Mouse (Mus musculus) 3T3-L1 (cell line): ENCODE measurements around the gene Anxa2.

Source experiments
- DNase-seq: peaks from one replicate; pipeline ENCODE4 v3.0.0-alpha.2; 2015; ENCODE audit warnings: low read depth, low spot score

Gene Anxa2

DNA sequence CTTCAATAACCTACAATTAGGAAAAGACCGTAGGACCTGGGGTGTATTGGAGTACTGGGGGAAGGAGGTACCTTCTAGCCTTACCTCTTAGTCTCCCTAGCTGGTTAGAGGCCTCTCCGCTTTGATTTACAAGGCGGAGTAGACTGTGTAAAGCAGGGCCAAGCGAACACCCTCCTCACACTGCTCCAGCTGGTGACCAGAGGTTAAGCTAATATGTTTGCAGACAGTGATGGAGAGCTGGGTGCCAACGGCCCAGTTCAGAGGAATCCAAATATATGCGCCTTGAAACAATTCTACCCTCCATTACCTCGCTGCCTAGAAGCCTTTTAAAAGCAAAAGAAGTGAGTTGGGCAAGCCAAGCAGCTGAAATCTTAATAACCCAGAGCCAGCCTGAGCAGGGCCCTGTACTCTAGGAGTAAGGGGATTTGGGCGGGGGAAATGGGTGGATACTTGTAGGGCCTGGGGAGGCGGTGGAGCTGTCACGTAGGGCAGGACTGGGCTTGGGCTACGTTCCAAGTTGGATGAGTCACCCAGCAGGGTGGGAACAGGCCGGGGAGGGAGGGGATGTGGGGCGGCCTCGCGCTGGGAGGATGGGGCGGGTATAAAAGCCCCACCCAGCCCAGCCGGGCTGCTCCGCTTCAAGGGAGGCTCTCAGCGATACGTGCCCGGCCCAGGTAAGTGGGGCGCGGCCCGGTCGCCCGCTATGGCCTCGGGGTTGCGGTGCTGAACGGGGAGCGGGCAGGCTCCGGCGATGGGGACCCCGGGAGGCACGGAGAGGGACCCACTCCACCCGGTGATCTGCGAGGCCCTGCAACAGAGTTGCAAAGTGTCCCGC lies at the start of gene Anxa2:
Gene Anxa2 (plus strand): TSS at position 555 of the 835 bp plus-strand sequence.
- peak; percentile 95 for DNase-seq

- DNase-seq, result no peak
Observed at GRCm38 (mm10) chr9:69404671-69405070, 48.7 kb upstream of the Anxa2 start.

DNA sequence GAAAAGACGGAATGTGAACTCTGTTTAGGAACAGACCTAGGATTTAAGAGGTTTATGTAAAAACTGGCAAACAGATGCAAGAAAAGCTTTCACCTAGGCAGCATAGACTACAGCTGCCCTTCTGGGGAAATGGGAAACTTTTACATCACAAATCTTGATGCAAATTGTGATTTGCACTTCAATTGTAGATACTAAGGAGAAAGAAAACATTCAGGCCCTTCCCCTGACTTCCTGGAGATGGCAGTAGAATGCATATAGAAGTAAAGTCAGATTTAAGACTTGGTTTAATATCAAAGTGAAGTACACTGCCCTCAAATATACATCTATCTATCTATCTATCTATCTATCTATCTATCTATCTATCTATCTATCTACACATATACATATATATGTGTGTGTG lies 33.9 kb upstream of the Anxa2 start:
- DNase-seq, result peak; percentile 61

GRCm38 (mm10) chr9:69430531-69430930 lies 22.9 kb upstream of the Anxa2 start:
- no peak for DNase-seq

GRCm38 (mm10) chr9:69431863-69432555 lies 21.4 kb upstream of the Anxa2 start:
- peak; percentile 98 for DNase-seq

DNA sequence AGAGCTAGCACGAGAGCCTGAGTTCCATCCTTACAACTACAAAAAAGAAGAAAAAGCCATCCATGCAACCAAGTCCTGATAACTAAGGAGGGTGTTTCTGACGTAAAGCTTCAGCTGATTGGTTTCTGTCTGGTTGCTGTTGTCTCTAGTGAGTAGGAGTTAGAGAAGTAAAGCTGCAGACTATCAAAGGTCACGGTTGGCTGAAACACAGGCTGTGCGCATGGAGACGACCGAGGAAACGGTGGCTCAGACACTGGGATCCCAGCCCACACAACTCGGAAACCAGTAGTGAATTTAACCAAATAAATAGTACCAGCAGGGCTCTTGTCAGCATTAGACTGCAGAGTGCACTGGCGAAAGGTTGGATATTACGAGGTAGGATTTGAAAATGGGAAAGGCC lies 18.2 kb upstream of the Anxa2 start:
- no peak for DNase-seq

- DNase-seq, result no peak
Observed at GRCm38 (mm10) chr9:69435662-69436061, 17.8 kb upstream of the Anxa2 start.

- DNase-seq, result peak; percentile 86
Observed at GRCm38 (mm10) chr9:69439805-69440357, 13.5 kb upstream of the Anxa2 start.

DNA sequence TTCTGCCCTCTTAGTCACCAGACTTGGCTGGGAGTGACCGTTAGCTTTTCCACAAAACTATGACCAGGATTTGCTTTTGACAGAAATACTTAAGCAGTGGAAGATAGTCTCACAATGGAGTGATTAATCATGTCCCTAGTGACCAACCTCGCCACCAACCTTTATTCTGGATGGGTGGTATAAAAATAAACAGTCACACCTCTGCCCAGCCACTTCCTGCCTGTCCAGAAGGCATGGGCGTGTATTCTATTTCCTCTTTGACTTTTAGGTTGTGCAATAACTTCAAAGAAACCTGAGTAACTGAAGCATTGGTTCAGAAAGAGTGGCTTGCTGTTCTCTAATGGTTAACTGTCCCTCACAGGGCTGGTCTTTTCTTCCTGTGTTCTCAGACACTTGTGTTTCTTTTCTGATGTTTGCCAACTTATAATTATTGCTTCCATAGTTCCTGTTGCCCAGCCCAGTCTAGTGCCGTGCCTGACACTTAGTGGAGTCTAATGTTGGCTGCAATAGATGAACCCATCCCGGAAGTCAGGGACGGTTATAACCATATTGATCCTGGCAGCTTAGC lies 10.9 kb upstream of the Anxa2 start:
- peak; percentile 79 for DNase-seq

DNA sequence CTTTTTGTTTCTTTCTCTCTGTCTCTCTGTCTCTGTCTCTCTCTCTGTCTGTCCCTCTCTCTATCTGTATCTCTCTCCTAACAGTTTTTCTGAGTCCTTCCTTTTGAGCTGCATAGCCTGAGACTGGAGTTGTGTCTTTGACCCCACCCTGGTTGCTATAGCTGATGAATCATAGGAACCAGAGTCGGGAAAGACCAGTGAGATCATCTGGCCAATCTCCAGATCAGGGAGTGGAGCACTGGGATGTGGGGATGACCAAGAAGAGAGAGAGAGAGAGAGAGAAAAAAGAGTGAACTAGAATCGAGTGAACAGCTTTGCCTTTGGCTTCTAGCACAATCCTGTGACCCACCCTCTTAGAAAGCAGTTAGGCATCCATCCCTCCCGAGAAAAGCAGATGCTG lies 10.2 kb upstream of the Anxa2 start:
- DNase-seq, result peak; percentile 98

DNA sequence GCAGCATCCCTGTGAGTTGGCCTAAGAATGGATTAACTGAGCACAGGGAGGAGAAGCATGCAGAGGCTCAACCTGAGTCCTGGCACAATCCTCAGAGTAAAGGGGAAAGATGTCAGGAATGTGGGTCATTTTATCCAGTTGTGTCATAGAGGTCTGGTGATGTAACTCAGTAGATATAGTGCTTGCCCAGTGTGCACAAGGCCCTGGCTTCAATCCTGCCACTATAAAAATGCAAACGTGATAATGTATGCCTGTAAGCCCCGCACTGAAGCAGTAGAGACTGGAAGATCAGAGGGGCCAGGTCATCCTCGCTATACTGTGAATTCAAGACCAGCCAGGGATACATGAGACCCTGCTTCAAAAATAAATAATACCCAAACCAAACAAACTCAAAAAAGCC lies 4.6 kb upstream of the Anxa2 start:
- peak; percentile 40 for DNase-seq

- no peak for DNase-seq
Observed at GRCm38 (mm10) chr9:69450636-69451035, 2.8 kb upstream of the Anxa2 start.

GRCm38 (mm10) chr9:69451886-69452810 lies 1.3 kb upstream of the Anxa2 start:
- DNase-seq, result peak; percentile 3

DNA sequence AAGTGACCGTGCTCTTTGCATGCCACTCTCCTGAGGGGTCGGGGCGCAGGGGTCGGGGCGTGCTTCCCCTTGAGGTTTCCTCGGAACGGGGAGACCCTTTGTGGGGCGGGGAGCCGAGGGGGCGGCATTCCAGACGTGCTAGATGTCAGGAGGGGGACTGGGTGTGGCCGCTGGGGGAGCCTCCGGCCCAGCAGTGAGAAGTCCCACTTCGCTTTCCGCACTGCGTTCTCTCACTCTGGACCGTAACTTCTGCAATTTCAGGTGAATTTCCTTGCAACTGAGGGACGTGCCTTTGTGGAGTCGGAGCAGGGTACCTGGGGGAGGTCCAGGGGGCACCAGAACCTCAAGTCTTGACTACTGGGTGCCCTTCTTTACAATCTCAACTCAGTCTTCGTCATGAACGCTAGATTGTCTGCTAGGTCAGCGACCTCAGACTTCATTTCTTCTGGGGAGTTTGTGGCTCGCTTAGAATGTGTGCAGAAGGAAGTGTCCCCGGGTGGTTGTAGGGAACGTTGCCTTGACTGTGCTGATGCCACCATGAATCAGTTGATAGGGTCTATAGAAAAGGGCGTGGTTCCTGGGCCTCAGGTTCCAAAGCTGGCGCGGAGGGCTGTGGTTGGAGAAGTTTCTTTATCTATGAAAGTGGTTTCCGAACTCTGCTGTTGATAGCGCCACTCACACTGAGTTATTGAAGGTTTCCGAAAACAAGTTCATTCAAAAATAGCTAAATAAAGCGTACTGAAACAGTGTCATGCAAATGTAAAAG lies 664 bp downstream of the Anxa2 start:
- peak; percentile 66 for DNase-seq

DNA sequence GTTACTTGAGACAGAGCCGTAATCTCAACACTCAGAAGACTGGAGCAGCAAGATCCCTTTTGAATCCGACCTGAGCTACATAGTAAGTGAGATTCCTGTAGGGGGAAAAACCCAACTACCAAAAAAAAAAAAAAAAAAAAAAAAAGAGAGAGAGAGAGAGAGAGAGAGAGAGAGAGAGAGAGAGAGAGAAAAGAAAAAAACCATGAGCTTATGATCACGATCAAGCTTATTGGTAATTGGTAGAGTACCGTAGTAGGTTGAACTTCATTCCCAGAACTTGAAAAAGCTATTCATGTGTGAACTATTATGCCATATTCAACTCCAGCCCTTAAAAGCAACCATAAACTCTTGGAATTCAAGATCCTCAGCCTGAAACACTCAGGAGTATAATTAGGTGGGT lies 1.3 kb downstream of the Anxa2 start:
- DNase-seq, result no peak

DNA sequence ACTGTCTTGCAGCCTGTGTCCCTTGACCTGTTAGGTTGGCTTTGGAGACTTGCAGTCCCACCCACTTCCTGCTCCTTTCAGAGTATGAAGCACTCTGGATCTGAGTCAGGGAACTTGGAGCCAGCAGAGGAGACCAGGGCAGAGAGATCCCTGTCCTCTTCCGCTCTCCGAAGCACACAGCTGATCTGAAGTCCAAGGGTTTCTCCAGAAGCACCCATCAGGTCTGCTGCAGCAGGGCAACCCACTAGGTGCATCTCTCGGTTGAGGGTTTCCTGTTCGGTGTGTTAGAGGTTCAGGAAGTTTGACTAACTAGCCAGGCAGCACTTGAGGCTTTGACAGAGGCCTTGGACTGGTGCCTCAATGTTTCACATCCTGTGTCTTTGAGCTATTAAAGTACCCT lies 2.0 kb downstream of the Anxa2 start:
- DNase-seq, result peak; percentile 90

GRCm38 (mm10) chr9:69456406-69457075 lies 3.1 kb downstream of the Anxa2 start:
- peak; percentile 87 for DNase-seq

DNA sequence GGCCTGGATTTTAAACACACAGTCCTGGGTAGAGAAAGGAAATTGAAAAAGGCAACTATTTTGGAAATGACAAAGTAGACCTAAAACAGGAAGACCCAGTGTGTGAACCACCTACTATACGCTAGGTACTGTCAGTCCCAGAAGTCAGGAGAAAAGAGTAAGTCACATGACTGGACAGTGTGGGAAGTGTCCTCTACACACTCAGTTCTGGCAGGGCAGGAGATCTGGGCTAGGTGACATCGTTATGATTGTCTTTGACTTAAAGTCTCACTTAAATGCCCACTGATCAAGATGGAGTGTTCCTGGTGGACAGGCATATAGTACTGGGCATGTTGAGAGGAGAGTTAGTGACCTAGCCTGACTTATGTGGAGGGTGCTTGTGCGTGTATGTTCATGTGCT lies 3.7 kb downstream of the Anxa2 start:
- DNase-seq, result no peak

GRCm38 (mm10) chr9:69457747-69458625 lies 4.6 kb downstream of the Anxa2 start:
- peak; percentile 99 for DNase-seq
